Mouse (Mus musculus) midbrain, postnatal 0 days (tissue): ENCODE measurements at regions not wholly inside any gene's neighbourhood (a gene's known extent, or its start where the extent isn't known, plus 50 kb on each side); places are given as distances from the start of the nearest gene placed in this dataset.

Experiments
- ATAC-seq: fragments of 200-750 bp; cut with Nextera tagmentation; 2 replicates; pipeline ENCODE4 v1.8.0; 2017; ENCODE audit warnings: moderate number of reproducible peaks, mild to moderate bottlenecking, moderate TSS enrichment, moderate library complexity; ENCODE audit not compliant: low FRiP score
- DNase-seq: peaks from one replicate; pipeline ENCODE4 v3.0.0-alpha.2; 2015; ENCODE audit warnings: low spot score
- H3K27ac ChIP-seq: fragments of 300-500 bp; sonication (generic); 2 replicates; pipeline ENCODE4 v1.5.1; 2014; ENCODE audit warnings: low read depth, mild to moderate bottlenecking, low read length, mixed read lengths
- H3K27me3 ChIP-seq: fragments of 300-500 bp; sonication (generic); 2 replicates; pipeline ENCODE4 v1.6.1; 2014; ENCODE audit warnings: low read length, control low read depth, mixed read lengths; ENCODE audit not compliant: insufficient read depth
- H3K36me3 ChIP-seq: fragments of 300-500 bp; sonication (generic); 2 replicates; pipeline ENCODE4 v1.6.1; 2014; ENCODE audit warnings: low read length, control low read depth, mixed read lengths; ENCODE audit not compliant: insufficient read depth
- H3K4me1 ChIP-seq: fragments of 300-500 bp; sonication (generic); 2 replicates; pipeline ENCODE4 v1.6.1; 2014; ENCODE audit warnings: mild to moderate bottlenecking, control low read depth, antibody characterized with exemption, low read length, mixed read lengths; ENCODE audit not compliant: insufficient read depth
- H3K4me2 ChIP-seq: fragments of 300-500 bp; sonication (generic); 2 replicates; pipeline ENCODE4 v1.6.1; 2014; ENCODE audit warnings: low read depth, mild to moderate bottlenecking, low read length, mixed read lengths; ENCODE audit not compliant: poor library complexity, severe bottlenecking
- H3K4me3 ChIP-seq: fragments of 300-500 bp; sonication (generic); 2 replicates; pipeline ENCODE4 v1.5.1; 2014; ENCODE audit warnings: low read depth, mild to moderate bottlenecking, low read length, moderate library complexity
- H3K9ac ChIP-seq: fragments of 300-500 bp; sonication (generic); replicated peaks from 2 replicates; pipeline ENCODE4 v1.6.1; 2014; ENCODE audit warnings: mild to moderate bottlenecking, low read length, moderate library complexity, mixed read lengths; ENCODE audit not compliant: poor library complexity, severe bottlenecking
- H3K9me3 ChIP-seq: fragments of 300-500 bp; sonication (generic); 2 replicates; pipeline ENCODE4 v1.6.1; 2016; ENCODE audit warnings: low read length, control low read depth
- CTCF ChIP-seq: IDR thresholded peaks from 2 replicates; pipeline ENCODE4 v1.5.1; 2016; ENCODE audit warnings: antibody characterized with exemption, mild to moderate bottlenecking
- WGBS: fragments of 180-500 bp; shearing (Covaris S2); extraction: QIAGEN DNeasy Blood & Tissue Kit; methylation state at CpG from one replicate; pipeline ENCODE4 v1.1.7; 2014; 5-methylcytosine and 5-hydroxymethylcytosine counted together

GRCm38 (mm10) chrX:129390920-129391319 is 358.6 kb upstream of the Diaph2 start:
- H3K27ac ChIP-seq = no peak overlapping the region
- no peak overlapping the region for H3K9ac ChIP-seq
- DNase-seq (no peak), ATAC-seq (no peak)
- H3K27me3 ChIP-seq = no peaks in the 10 kb centered on the region
- H3K4me1 ChIP-seq = no peaks in the 10 kb centered on the region
- H3K4me2 ChIP-seq = no peak overlapping the region
- TF ChIP-seq CTCF = no peak
- WGBS = 74% methylated on average over 1 of the region's 1 CpGs
- no peaks in the 10 kb centered on the region for H3K9me3 ChIP-seq
- no peaks in the 10 kb centered on the region for H3K36me3 ChIP-seq
- H3K4me3 ChIP-seq = no peak overlapping the region

GRCm38 (mm10) chrX:129407778-129408177 is 341.8 kb upstream of the Diaph2 start:
- Histone ChIP-seq H3K27me3 (no peaks in the 10 kb centered on the region), H3K4me2 (no peak overlapping the region), H3K9ac (no peak overlapping the region), H3K27ac (no peak overlapping the region), H3K4me3 (no peak overlapping the region), H3K9me3 (no peaks in the 10 kb centered on the region), H3K4me1 (no peaks in the 10 kb centered on the region), H3K36me3 (no peaks in the 10 kb centered on the region)
- DNase-seq (no peak), ATAC-seq (no peak)
- no peak for TF ChIP-seq CTCF
- WGBS = 81% methylated on average over 1 of the region's 1 CpGs

GRCm38 (mm10) chrX:129410079-129410478 is 339.5 kb upstream of the Diaph2 start:
- DNase-seq (no peak), ATAC-seq (no peak)
- Histone ChIP-seq H3K36me3 (no peaks in the 10 kb centered on the region), H3K4me2 (no peak overlapping the region), H3K4me1 (no peaks in the 10 kb centered on the region), H3K27me3 (no peaks in the 10 kb centered on the region), H3K9me3 (no peaks in the 10 kb centered on the region), H3K27ac (no peak overlapping the region), H3K9ac (no peak overlapping the region), H3K4me3 (no peak overlapping the region)
- no peak for TF ChIP-seq CTCF
- WGBS = 77% methylated on average over 3 of the region's 3 CpGs

- H3K4me2 ChIP-seq = no peak overlapping the region
- no peaks in the 10 kb centered on the region for H3K36me3 ChIP-seq
- no peak overlapping the region for H3K9ac ChIP-seq
- peak; percentile 15 for DNase-seq
- no peak overlapping the region for H3K27ac ChIP-seq
- H3K9me3 ChIP-seq = no peaks in the 10 kb centered on the region
- H3K4me3 ChIP-seq = no peak overlapping the region
- no peaks in the 10 kb centered on the region for H3K27me3 ChIP-seq
- WGBS = 51% methylated on average over 3 of the region's 3 CpGs
- no peak for TF ChIP-seq CTCF
- H3K4me1 ChIP-seq = no peaks in the 10 kb centered on the region
- ATAC-seq = no peak
These were observed 336.5 kb upstream of the Diaph2 start for GRCm38 (mm10) chrX:129412939-129413627.

GRCm38 (mm10) chrX:129413628-129414000 is 335.9 kb upstream of the Diaph2 start:
- H3K4me3 ChIP-seq = no peak overlapping the region
- no peaks in the 10 kb centered on the region for H3K4me1 ChIP-seq
- no peak overlapping the region for H3K4me2 ChIP-seq
- ATAC-seq (no peak), DNase-seq (no peak)
- H3K9me3 ChIP-seq = no peaks in the 10 kb centered on the region
- no peaks in the 10 kb centered on the region for H3K27me3 ChIP-seq
- no peak overlapping the region for H3K27ac ChIP-seq
- no peaks in the 10 kb centered on the region for H3K36me3 ChIP-seq
- no peak overlapping the region for H3K9ac ChIP-seq
- TF ChIP-seq CTCF = no peak

- no peak for DNase-seq
- 47% methylated on average over 4 of the region's 4 CpGs for WGBS
- no peak overlapping the region for H3K27ac ChIP-seq
- no peaks in the 10 kb centered on the region for H3K36me3 ChIP-seq
- no peak overlapping the region for H3K9ac ChIP-seq
- TF ChIP-seq CTCF = no peak
- H3K9me3 ChIP-seq = no peaks in the 10 kb centered on the region
- ATAC-seq = no peak
- no peaks in the 10 kb centered on the region for H3K27me3 ChIP-seq
- no peaks in the 10 kb centered on the region for H3K4me1 ChIP-seq
- H3K4me3 ChIP-seq = no peak overlapping the region
- no peak overlapping the region for H3K4me2 ChIP-seq
These were observed 334.2 kb upstream of the Diaph2 start for GRCm38 (mm10) chrX:129415326-129415725.
